12 mouse cellular contexts compared by ENCODE assay signal in genomic region chr4:135253239-135254039, GRCm38 (mm10). TPM values are rescaled to one million over a fixed set of nuclear protein-coding genes. Genes with fewer than 3 reads are reported as not detected.
DNase-seq lines count a peak whose midpoint lies in the region; ATAC-seq and TF ChIP-seq lines count a peak whose summit lies in the region.
"Had no signal": no experiment of that assay in that cellular context is flagged by ENCODE, and none has a peak within 500 bp of the region (broad histone marks: within the 10 kb centered on the region; RNA-seq: fewer than 3 reads in every experiment).

No protein-coding gene starts in this region.

- no peaks in the 10 kb centered on the region for H3K36me3 ChIP-seq in intestine, embryonic 14.5 days (ENCODE audit: control insufficient read depth, insufficient read depth, low read length)
- no peaks in the 10 kb centered on the region for H3K36me3 ChIP-seq in intestine, postnatal 0 days (ENCODE audit: control insufficient read depth, insufficient read depth)
- H3K36me3 ChIP-seq in testis, adult 2 months (ENCODE audit: control insufficient read depth, insufficient read depth, low read length): no peaks in the 10 kb centered on the region
- H3K36me3 ChIP-seq in liver, embryonic 13.5 days: peaks cover 32% of the 10 kb centered on the region

- H3K4me2 ChIP-seq in intestine, embryonic 14.5 days (ENCODE audit: low read length): no peak overlapping the region
- no peak overlapping the region for H3K4me2 ChIP-seq in intestine, postnatal 0 days (replicated peaks; ENCODE audit: low read depth)
- H3K4me2 ChIP-seq in liver, embryonic 13.5 days: no peak overlapping the region

- 84% methylated on average over 12 of the region's 12 CpGs for WGBS in intestine, embryonic 14.5 days
- 85% methylated on average over 12 of the region's 12 CpGs for WGBS in intestine, postnatal 0 days
- 85% methylated on average over 12 of the region's 12 CpGs for WGBS in liver, embryonic 13.5 days (ENCODE audit: insufficient replicate concordance)

- DNase-seq in intestine, embryonic 14.5 days (ENCODE audit: low spot score): no peak
- DNase-seq in testis, postnatal 10 days (ENCODE audit: low spot score): no peak
- no peak for DNase-seq in liver, embryonic 13.5 days
- DNase-seq in urinary bladder, postnatal 10 days (ENCODE audit: low spot score): no peak
- no peak for DNase-seq in adrenal gland, adult 2 months
- no peak for DNase-seq in spleen, adult 18-20 months
- DNase-seq: embryo, embryonic 11 days had no signal

- no peaks in the 10 kb centered on the region for H3K27me3 ChIP-seq in intestine, embryonic 14.5 days (replicated peaks; ENCODE audit: control insufficient read depth, insufficient read depth, low read length)
- H3K27me3 ChIP-seq in intestine, postnatal 0 days (replicated peaks; ENCODE audit: control insufficient read depth, insufficient read depth, low read length): no peaks in the 10 kb centered on the region
- H3K27me3 ChIP-seq in testis, adult 2 months (ENCODE audit: control insufficient read depth, insufficient read depth, low read length): no peaks in the 10 kb centered on the region
- no peaks in the 10 kb centered on the region for H3K27me3 ChIP-seq in liver, embryonic 13.5 days
- H3K27me3 ChIP-seq: CH12.LX had no signal

- no peak overlapping the region for H3K4me3 ChIP-seq in intestine, embryonic 14.5 days (ENCODE audit: low read depth, low read length)
- H3K4me3 ChIP-seq in intestine, postnatal 0 days (ENCODE audit: low read depth, low read length): no peak overlapping the region
- no peak overlapping the region for H3K4me3 ChIP-seq in testis, adult 2 months (ENCODE audit: control insufficient read depth, low read depth, low read length)
- H3K4me3 ChIP-seq in liver, embryonic 13.5 days (replicated peaks): no peak overlapping the region

- ATAC-seq in intestine, embryonic 14.5 days (replicated peaks; ENCODE audit: low FRiP score, low TSS enrichment, low read depth): no peak
- ATAC-seq in intestine, postnatal 0 days: no peak
- no peak for ATAC-seq in liver, embryonic 13.5 days (ENCODE audit: low read depth)
- ATAC-seq: forebrain, embryonic 14.5 days had no signal

- peaks cover 44% of the 10 kb centered on the region for H3K4me1 ChIP-seq in intestine, embryonic 14.5 days (replicated peaks; ENCODE audit: control insufficient read depth, insufficient read depth, low read length)
- H3K4me1 ChIP-seq in intestine, postnatal 0 days (replicated peaks; ENCODE audit: control insufficient read depth, insufficient read depth, low read length): 0 out of 2 replicates have a peak, but pooled peaks cover 2% of the 10 kb centered on the region
- no peaks in the 10 kb centered on the region; the same call in none of the 2 replicates for H3K4me1 ChIP-seq in testis, adult 2 months (ENCODE audit: control insufficient read depth, insufficient read depth, low read length)
- H3K4me1 ChIP-seq in liver, embryonic 13.5 days (replicated peaks): peaks cover 69% of the 10 kb centered on the region

- no peak overlapping the region for H3K9ac ChIP-seq in intestine, embryonic 14.5 days (ENCODE audit: low read length)
- H3K9ac ChIP-seq in intestine, postnatal 0 days (ENCODE audit: low read depth, low read length): no peak overlapping the region
- H3K9ac ChIP-seq in liver, embryonic 13.5 days: no peak overlapping the region
- H3K9ac ChIP-seq: liver, embryonic 14.5 days had no signal

- H3K9me3 ChIP-seq in intestine, embryonic 14.5 days (ENCODE audit: control insufficient read depth, low read length): 0 out of 2 replicates have a peak, but pooled peaks cover 3% of the 10 kb centered on the region
- no peaks in the 10 kb centered on the region for H3K9me3 ChIP-seq in intestine, postnatal 0 days (ENCODE audit: control insufficient read depth)
- 0 out of 2 replicates have a peak, but pooled peaks cover 4% of the 10 kb centered on the region for H3K9me3 ChIP-seq in liver, embryonic 13.5 days (replicated peaks)

- TF ChIP-seq POLR2A in testis, adult 2 months (IDR thresholded peaks at IDR 0.05; ENCODE audit: control insufficient read depth, low read depth, low read length): no peak

- peak overlapping the region; percentile 95 for H3K27ac ChIP-seq in intestine, embryonic 14.5 days (ENCODE audit: low read depth)
- H3K27ac ChIP-seq in intestine, postnatal 0 days (ENCODE audit: low read depth, low read length): no peak overlapping the region
- H3K27ac ChIP-seq in testis, adult 2 months (ENCODE audit: control insufficient read depth, insufficient read depth, low read depth, low read length): peak overlapping the region; percentile 34
- H3K27ac ChIP-seq in liver, embryonic 13.5 days: peak overlapping the region; percentile 78

- no peak for TF ChIP-seq CTCF in intestine, postnatal 0 days (IDR thresholded peaks at IDR 0.05; ENCODE audit: low read depth)
- no peak for TF ChIP-seq CTCF in testis, adult 2 months (IDR thresholded peaks at IDR 0.05; ENCODE audit: control insufficient read depth, insufficient read depth, insufficient replicate concordance, low read depth, low read length)

RNA-seq across cellular contexts. Expression of gene Clic4, which starts 19.2 kb away (rescaled TPM):
- polyA plus RNA-seq in intestine, embryonic 14.5 days (2014; fragmentation: Nextera tagmentation; extraction: Ambion mirVana): 107 and 114 TPM in 2 replicates
- 66.9 and 67.9 TPM in 2 replicates for polyA plus RNA-seq in intestine, postnatal 0 days (2015; fragmentation: Nextera tagmentation; extraction: Ambion mirVana)
- polyA plus RNA-seq in testis, adult 2 months (2012; rRNA removed): 20.9 and 21.0 TPM in 2 replicates
- polyA plus RNA-seq in liver, embryonic 13.5 days (2015; fragmentation: Nextera tagmentation; extraction: Ambion mirVana): 109 and 131 TPM in 2 replicates
- total RNA-seq in adrenal gland, adult 2 months (2021): 100 to 1,000 TPM in 1 of 2 experiments, 10 to 100 TPM in 1; 80.4 to 120 TPM
- 42.2 and 42.7 TPM in 2 replicates for polyA plus RNA-seq in adrenal gland, adult 2 months (2012; rRNA removed)
